Mouse (Mus musculus): ENCODE data around the gene Mt2. TPM values are rescaled to one million over a fixed set of nuclear protein-coding genes. Genes with fewer than 3 reads are reported as not detected.

Gene Mt2
- polyA plus RNA-seq, 1 experiment from 2014 or later = 39.2 TPM

DNA sequence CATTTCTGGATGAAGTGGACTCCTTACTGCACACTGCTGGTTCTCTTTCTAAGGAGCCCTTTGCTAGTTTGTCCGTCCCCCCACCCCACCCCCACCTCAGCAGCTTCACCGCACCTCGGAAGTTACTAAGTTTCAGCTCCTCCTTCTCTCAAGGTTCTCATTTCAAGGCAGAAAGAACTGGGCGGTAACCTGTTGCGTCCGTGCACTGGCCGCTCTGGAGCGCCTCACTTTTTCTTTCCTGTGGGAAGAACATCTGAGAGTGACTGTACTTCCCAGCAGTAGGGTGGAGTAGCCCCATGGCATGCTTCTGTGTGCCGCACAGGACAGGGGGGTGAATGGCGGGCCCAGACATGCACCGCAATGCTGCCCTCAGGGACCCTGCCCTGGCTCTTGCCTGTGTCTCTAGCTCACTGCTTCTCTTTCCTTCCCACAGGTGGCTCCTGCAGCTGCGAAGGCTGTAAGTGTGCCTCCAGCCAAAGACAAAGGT is 11.9 kb downstream of the Mt2 start:
- H3K27me3 ChIP-seq (replicated peaks) = peaks cover 74% of the 10 kb centered on the region
- H3K9ac ChIP-seq = peak overlapping the region; percentile 34
- peak overlapping the region; percentile 63; the same call in 1 of the 2 replicates for H3K4me2 ChIP-seq
- WGBS = 25% methylated on average over 12 of the region's 12 CpGs
- H3K4me1 ChIP-seq (replicated peaks) = peaks cover 50% of the 10 kb centered on the region
- no peaks in the 10 kb centered on the region for H3K9me3 ChIP-seq (replicated peaks)
- H3K27ac ChIP-seq (ENCODE audit: poor library complexity, severe bottlenecking) = no peak overlapping the region
- no peaks in the 10 kb centered on the region for H3K36me3 ChIP-seq
- no peak overlapping the region for H3K4me3 ChIP-seq
- ATAC-seq (ENCODE audit: insufficient number of reproducible peaks, low FRiP score) = no peak

DNA sequence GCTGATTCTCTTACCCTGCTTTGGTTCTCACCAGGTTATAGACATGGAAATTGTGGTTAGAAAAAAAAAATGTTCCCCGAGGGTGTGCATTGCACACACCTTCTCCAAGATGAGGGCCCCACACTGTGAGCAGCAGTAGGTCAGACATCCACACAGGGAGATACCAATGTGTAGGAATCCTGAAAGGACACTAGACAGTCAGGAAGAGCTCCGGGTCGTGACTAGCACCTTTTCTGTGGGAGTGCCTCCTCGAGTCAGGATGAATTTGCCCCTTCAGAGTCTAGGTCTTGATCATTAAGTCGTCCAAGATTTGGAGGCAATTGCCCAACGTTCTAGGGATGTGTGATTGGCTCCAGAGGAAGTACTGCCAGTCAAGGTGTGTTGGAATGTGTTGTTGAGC is 13.3 kb downstream of the Mt2 start:
- H3K36me3 ChIP-seq = no peaks in the 10 kb centered on the region
- H3K27me3 ChIP-seq (replicated peaks) = peaks cover 63% of the 10 kb centered on the region
- peaks cover 47% of the 10 kb centered on the region for H3K4me1 ChIP-seq (replicated peaks)
- H3K9me3 ChIP-seq (replicated peaks) = no peaks in the 10 kb centered on the region
- no peak for ATAC-seq (ENCODE audit: insufficient number of reproducible peaks, low FRiP score)
- H3K4me2 ChIP-seq = no peak overlapping the region
- WGBS = 62% methylated on average over 6 of the region's 6 CpGs
- no peak overlapping the region for H3K27ac ChIP-seq (ENCODE audit: poor library complexity, severe bottlenecking)
- no peak overlapping the region for H3K4me3 ChIP-seq
- no peak overlapping the region for H3K9ac ChIP-seq

DNA sequence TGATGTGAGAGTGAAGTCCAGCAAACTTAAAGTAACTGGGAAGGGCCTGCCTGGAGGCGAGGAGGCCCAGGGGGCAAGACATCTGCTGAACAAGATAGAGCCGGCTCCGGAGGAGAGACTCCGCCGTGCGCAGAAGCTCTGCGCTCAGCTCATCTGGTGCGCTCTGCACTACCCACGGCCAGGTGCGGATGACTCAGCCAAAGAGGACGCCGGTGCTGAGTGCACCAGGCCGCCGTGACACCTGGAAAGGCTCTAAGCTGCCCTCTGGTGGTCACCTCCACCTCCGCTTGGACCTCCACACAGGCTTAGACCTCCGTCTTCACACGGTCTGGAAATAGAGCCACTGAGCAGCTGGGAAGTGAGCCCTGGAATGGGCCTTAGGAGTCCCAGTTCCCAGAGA is 14.1 kb downstream of the Mt2 start:
- Histone ChIP-seq H3K4me1 (replicated peaks) (peaks cover 52% of the 10 kb centered on the region), H3K36me3 (no peaks in the 10 kb centered on the region), H3K9me3 (replicated peaks) (no peaks in the 10 kb centered on the region), H3K9ac (0 out of 2 replicates have a peak overlapping the region, but pooled peaks have one; percentile 38), H3K27me3 (replicated peaks) (peaks cover 59% of the 10 kb centered on the region), H3K4me2 (peak overlapping the region; percentile 60), H3K4me3 (peak overlapping the region; percentile 12), H3K27ac (ENCODE audit: poor library complexity, severe bottlenecking) (no peak overlapping the region)
- 2% methylated on average over 16 of the region's 17 CpGs for WGBS
- peak; percentile 66 for ATAC-seq (ENCODE audit: insufficient number of reproducible peaks, low FRiP score)

DNA sequence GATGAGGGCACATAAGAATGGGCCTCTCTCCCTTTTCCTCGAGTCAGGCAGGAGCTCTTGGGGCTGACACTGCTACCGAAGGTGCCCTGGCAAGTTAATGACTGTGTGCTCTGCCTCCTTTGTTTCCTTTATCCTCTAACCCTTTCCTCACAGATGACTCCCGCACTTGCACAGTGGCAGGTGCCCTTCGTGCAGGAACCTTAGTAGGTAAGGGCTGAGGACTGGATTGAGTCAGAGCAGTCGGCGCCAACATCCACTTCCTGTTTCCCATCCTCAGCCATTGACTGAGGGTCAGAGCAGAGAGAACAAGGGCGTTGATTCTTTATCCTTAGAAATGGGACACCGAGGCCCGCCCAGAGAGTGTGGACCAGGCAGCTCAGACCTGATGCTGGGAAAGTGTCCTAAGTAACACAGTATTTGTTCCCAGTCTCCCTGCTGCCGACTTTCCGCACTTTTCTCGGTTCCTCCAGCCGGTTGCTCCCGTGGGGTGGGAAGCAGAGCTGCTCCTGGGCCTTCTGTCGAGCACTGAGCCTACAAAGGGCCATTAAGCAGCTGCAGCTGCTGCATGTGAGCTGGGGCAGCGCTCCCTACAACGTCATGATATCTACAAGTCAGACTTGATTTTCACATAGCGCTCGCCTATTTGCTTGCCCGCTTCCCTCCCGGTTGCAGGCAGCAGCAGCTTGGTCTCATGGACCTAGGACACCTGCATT is 15.0 kb downstream of the Mt2 start:
- 39% methylated on average over 21 of the region's 21 CpGs for WGBS
- Histone ChIP-seq H3K4me2 (peak overlapping the region; percentile 60), H3K9me3 (replicated peaks) (no peaks in the 10 kb centered on the region), H3K27me3 (replicated peaks) (peaks cover 51% of the 10 kb centered on the region), H3K4me1 (replicated peaks) (peaks cover 52% of the 10 kb centered on the region), H3K27ac (ENCODE audit: poor library complexity, severe bottlenecking) (no peak overlapping the region), H3K36me3 (no peaks in the 10 kb centered on the region), H3K9ac (no peak overlapping the region), H3K4me3 (no peak overlapping the region)
- ATAC-seq (ENCODE audit: insufficient number of reproducible peaks, low FRiP score) = no peak

DNA sequence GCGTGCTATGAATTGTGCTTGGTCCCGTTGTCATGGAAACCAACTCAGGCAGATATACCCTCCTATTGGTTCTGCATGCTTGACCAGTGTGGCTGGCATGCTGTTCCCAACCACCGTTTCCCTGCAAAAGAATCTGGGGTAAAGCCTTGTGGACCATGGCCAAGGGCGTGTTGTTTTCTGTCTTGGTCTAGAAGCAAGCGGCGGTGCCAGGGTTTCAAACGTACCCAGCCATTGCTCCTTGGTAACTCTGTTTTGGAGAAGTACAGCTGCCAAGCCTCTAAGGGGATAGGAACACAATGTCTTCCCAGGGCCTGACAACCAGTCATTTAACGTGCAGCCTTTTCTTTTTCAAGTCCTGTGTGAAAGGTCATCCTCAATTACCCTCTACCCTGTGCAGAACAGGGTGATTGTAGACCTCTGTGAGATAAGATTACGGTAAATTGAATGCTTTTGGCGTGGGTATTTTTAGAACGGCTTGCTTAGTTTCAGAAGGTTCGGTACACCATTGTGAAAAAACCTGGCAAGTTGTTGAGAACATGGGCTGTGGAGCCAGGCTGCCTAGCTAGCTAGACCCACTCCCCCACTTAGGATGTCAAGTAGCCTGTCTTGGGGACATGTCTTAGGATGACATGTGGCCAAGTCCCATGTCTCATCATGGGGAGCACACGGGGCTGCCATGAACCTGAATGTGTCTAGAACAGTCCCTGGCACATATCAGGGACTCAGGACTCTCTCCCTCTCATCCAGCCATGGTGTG is 17.0 kb downstream of the Mt2 start:
- WGBS = 50% methylated on average over 13 of the region's 13 CpGs
- H3K27me3 ChIP-seq (replicated peaks) = peaks cover 34% of the 10 kb centered on the region
- ATAC-seq (ENCODE audit: insufficient number of reproducible peaks, low FRiP score) = no peak

DNA sequence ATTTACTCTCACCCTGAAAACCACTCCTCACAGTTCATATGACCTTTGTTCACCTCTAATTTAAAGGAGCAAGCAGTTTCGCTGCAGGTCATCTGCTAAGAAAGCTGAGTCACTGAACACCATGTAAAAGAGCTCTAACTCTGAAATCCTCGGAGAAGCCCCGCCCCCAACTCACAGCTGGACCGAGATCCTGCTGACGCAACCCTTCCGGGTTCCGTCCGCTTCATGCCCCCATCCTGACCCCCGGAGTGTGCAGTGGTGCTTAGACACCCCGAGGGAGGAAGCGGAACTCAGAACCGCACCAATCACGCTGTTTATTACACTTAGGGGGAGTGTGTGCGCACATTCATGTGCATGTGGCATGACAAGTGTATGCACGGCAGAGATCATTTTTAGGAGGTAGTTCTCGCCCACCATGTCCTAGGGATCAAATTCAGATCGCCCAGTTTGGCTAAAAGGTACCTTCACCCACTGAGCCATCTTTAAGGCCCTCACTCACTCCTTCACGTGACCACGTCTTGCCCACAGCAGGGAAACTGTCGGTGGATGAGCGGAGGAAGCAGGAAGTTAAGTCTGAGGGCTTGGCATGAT is 18.7 kb downstream of the Mt2 start:
- 21% methylated on average over 21 of the region's 21 CpGs for WGBS
- H3K27ac ChIP-seq (ENCODE audit: poor library complexity, severe bottlenecking) = no peak overlapping the region
- peak; percentile 75 for ATAC-seq (ENCODE audit: insufficient number of reproducible peaks, low FRiP score)
- peaks cover 17% of the 10 kb centered on the region for H3K27me3 ChIP-seq (replicated peaks)
- H3K9me3 ChIP-seq (replicated peaks) = no peaks in the 10 kb centered on the region
- peaks cover 30% of the 10 kb centered on the region for H3K4me1 ChIP-seq (replicated peaks)
- peak overlapping the region; percentile 24; the same call in 1 of the 2 replicates for H3K9ac ChIP-seq
- no peaks in the 10 kb centered on the region for H3K36me3 ChIP-seq
- peak overlapping the region; percentile 72 for H3K4me2 ChIP-seq
- peak overlapping the region; percentile 43 for H3K4me3 ChIP-seq

More for the DNA sequence above, 17.0 kb downstream of the Mt2 start:
- Histone ChIP-seq H3K27ac (ENCODE audit: poor library complexity, severe bottlenecking) (no peak overlapping the region), H3K4me3 (no peak overlapping the region), H3K9me3 (replicated peaks) (no peaks in the 10 kb centered on the region), H3K9ac (no peak overlapping the region), H3K36me3 (no peaks in the 10 kb centered on the region), H3K4me1 (replicated peaks) (peaks cover 33% of the 10 kb centered on the region), H3K4me2 (no peak overlapping the region)

DNA sequence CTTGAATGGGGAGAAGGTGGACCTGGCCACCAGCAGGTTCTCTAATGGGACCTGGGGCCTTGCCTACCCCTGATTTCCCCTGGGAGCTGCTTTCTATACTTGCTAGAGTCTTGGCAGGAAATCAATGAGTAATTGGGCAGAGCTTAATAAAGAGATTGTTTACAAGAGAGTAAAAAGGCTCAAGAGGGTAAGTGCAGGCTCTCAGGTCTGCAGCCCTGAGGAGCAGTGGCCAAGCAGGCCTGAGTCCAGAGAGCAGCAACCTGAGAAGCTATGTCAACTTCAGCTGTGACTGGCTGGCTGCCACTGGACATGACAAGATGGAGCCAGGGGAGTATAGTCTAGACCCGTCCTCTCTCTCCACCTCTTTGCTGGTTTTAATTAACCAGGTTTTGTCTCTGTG is 20.5 kb downstream of the Mt2 start:
- H3K36me3 ChIP-seq = no peaks in the 10 kb centered on the region
- no peak overlapping the region for H3K4me2 ChIP-seq
- ATAC-seq (ENCODE audit: insufficient number of reproducible peaks, low FRiP score) = no peak
- 63% methylated on average over 1 of the region's 1 CpGs for WGBS
- no peak overlapping the region for H3K9ac ChIP-seq
- no peak overlapping the region for H3K27ac ChIP-seq (ENCODE audit: poor library complexity, severe bottlenecking)
- 0 out of 2 replicates have a peak, but pooled peaks cover 3% of the 10 kb centered on the region for H3K27me3 ChIP-seq (replicated peaks)
- H3K4me1 ChIP-seq (replicated peaks) = peaks cover 16% of the 10 kb centered on the region
- no peaks in the 10 kb centered on the region for H3K9me3 ChIP-seq (replicated peaks)
- H3K4me3 ChIP-seq = no peak overlapping the region

DNA sequence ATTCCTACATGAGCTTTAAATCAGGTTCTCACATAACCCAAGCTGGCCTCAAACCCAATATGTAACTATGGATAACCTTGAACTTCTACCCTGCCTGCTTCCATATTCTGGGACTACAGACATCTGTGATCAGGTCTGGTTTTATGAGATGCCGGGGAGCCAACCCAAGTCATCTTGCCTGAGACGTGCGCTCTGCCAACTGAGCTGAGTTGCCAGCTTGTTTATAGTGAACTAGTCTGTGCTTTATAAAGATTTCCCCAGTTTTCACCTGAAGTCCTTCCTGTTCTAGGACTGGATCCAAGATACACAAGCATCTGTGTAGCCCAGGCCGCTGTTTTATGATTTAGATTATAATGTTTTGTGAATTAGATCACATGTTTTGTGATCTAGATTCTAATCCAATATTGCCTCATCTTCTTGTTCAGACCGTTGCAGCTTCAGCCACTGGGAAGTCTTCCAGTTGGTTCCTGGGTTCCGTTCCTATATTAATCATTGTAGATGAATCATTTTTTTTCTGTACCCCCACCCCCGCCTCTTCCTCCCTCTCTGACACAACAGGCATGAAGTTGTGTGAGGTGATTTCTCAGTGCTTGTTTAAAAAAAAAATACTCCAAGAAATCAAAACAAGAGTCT is 22.2 kb downstream of the Mt2 start:
- Histone ChIP-seq H3K4me2 (no peak overlapping the region), H3K4me3 (no peak overlapping the region), H3K27me3 (replicated peaks) (no peaks in the 10 kb centered on the region), H3K9ac (no peak overlapping the region), H3K9me3 (replicated peaks) (no peaks in the 10 kb centered on the region), H3K27ac (ENCODE audit: poor library complexity, severe bottlenecking) (no peak overlapping the region), H3K4me1 (replicated peaks) (peaks cover 9% of the 10 kb centered on the region), H3K36me3 (no peaks in the 10 kb centered on the region)
- WGBS = 83% methylated on average over 7 of the region's 7 CpGs
- ATAC-seq (ENCODE audit: insufficient number of reproducible peaks, low FRiP score) = no peak

DNA sequence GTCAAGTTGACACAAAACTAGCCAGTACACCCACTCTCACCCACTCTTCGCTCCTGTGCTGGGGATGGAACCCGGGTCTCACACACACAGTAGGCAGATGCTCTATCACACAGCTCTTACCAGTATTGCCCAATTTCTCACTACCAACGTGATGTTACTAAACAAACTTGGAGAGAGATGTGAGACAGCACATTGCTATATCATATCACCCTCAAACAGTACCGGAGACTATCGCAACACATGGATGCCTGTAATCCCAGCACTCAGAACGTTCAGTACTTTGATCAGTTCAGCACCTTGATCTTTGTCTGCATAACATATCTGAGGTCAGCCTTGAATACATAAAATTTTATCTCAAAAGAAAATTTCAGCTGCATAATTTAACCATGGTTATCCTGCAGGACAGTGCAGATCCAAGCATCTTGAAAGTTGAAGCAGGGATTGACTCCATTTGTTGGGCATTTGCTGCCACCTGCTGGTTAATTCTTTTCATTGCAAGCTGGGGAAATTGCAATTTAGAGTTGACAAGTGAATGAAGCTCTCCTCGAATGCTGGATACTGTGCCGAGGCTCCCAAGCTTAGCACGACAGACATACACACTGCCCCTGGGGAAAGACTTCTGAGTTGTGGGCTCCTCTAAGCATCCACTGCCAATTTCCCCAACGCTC is 26.9 kb downstream of the Mt2 start:
- Histone ChIP-seq H3K27me3 (replicated peaks) (no peaks in the 10 kb centered on the region), H3K4me1 (replicated peaks) (no peaks in the 10 kb centered on the region), H3K36me3 (no peaks in the 10 kb centered on the region), H3K9me3 (replicated peaks) (no peaks in the 10 kb centered on the region), H3K4me2 (no peak overlapping the region), H3K27ac (ENCODE audit: poor library complexity, severe bottlenecking) (no peak overlapping the region), H3K4me3 (no peak overlapping the region), H3K9ac (no peak overlapping the region)
- no peak for ATAC-seq (ENCODE audit: insufficient number of reproducible peaks, low FRiP score)
- 45% methylated on average over 10 of the region's 10 CpGs for WGBS

DNA sequence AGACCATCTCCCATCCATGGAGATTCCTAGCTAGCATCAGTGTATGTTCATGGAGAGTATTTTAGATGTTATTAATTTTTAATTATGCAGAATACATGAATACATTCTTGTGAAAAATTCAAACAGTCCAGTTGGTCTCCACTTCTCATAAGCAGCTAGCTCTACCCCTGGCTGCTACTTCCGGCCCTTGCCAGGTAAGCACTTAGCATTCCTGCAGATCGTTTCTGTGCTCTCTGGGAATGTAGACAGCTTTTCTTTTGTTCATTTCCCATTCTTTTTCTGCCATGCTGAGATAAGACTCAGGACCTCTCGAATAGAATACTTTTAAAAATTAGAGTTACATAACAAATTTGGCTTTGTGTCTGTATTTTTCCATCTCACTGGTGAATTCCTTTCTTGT is 31.6 kb downstream of the Mt2 start:
- H3K4me1 ChIP-seq (replicated peaks) = 0 out of 2 replicates have a peak, but pooled peaks cover 4% of the 10 kb centered on the region
- no peak for ATAC-seq (ENCODE audit: insufficient number of reproducible peaks, low FRiP score)
- no peaks in the 10 kb centered on the region for H3K27me3 ChIP-seq (replicated peaks)
- no peak overlapping the region for H3K4me2 ChIP-seq
- no peaks in the 10 kb centered on the region for H3K9me3 ChIP-seq (replicated peaks)
- no peaks in the 10 kb centered on the region for H3K36me3 ChIP-seq
- 60% methylated on average over 3 of the region's 3 CpGs for WGBS
- no peak overlapping the region for H3K9ac ChIP-seq
- no peak overlapping the region for H3K4me3 ChIP-seq
- H3K27ac ChIP-seq (ENCODE audit: poor library complexity, severe bottlenecking) = no peak overlapping the region

Data from heart, embryonic 12.5 days (tissue).